Mouse (Mus musculus) intestine, embryonic 16.5 days (tissue): Measurements from ENCODE around the gene Fam53b. TPM values are rescaled to one million over a fixed set of nuclear protein-coding genes. Genes with fewer than 3 reads are reported as not detected.
A peak's percentile ranks its signal among the peaks of the same experiment; 100 is the strongest.

Source experiments
- ATAC-seq: fragments of 200-750 bp; cut with Nextera tagmentation; 2 replicates; pipeline ENCODE4 v1.8.0; 2017; ENCODE audit warnings: moderate TSS enrichment, moderate library complexity
- H3K27ac ChIP-seq: fragments of 300-500 bp; sonication (generic); 2 replicates; pipeline ENCODE4 v1.5.1; 2014; ENCODE audit warnings: mild to moderate bottlenecking, low read length
- H3K27me3 ChIP-seq: fragments of 300-500 bp; sonication (generic); replicated peaks from 2 replicates; pipeline ENCODE4 v1.6.1; 2014; ENCODE audit warnings: low read length, control low read depth, mixed read lengths; ENCODE audit not compliant: control insufficient read depth, insufficient read depth
- H3K36me3 ChIP-seq: fragments of 300-500 bp; sonication (generic); 2 replicates; pipeline ENCODE4 v1.6.1; 2014; ENCODE audit warnings: low read length, control low read depth; ENCODE audit not compliant: control insufficient read depth, insufficient read depth
- H3K4me1 ChIP-seq: fragments of 300-500 bp; sonication (generic); 2 replicates; pipeline ENCODE4 v1.6.1; 2014; ENCODE audit warnings: low read length, control low read depth, mixed read lengths; ENCODE audit not compliant: control insufficient read depth, insufficient read depth
- H3K4me2 ChIP-seq: fragments of 300-500 bp; sonication (generic); 2 replicates; pipeline ENCODE4 v1.6.1; 2014; ENCODE audit warnings: low read depth, low read length, control low read depth
- H3K4me3 ChIP-seq: fragments of 300-500 bp; sonication (generic); 2 replicates; pipeline ENCODE4 v1.5.1; 2014; ENCODE audit warnings: mild to moderate bottlenecking, low read length
- H3K9ac ChIP-seq: fragments of 300-500 bp; sonication (generic); 2 replicates; pipeline ENCODE4 v1.6.1; 2014; ENCODE audit warnings: low read depth, low read length
- H3K9me3 ChIP-seq: fragments of 300-500 bp; sonication (generic); 2 replicates; pipeline ENCODE4 v1.6.1; 2016; ENCODE audit warnings: low read length, control low read depth; ENCODE audit not compliant: control insufficient read depth
- whole genome bisulfite sequencing: fragments of 180-500 bp; shearing (Covaris S2); extraction: QIAGEN DNeasy Blood & Tissue Kit; methylation state at CpG from one replicate; pipeline ENCODE4 v1.1.7; 2014; 5-methylcytosine and 5-hydroxymethylcytosine counted together
- polyA plus RNA-seq: library from polyadenylated mRNA; unstranded; fragments of >200 nt; fragmentation: Nextera tagmentation; extraction: Ambion mirVana; gene quantifications from 2 replicates; pipeline ENCODE4 v1.2.1, GENCODE M21; 2015

Fam53b gene
- polyA plus RNA-seq, 1 experiment from 2014 or later = 22.2 TPM

DNA sequence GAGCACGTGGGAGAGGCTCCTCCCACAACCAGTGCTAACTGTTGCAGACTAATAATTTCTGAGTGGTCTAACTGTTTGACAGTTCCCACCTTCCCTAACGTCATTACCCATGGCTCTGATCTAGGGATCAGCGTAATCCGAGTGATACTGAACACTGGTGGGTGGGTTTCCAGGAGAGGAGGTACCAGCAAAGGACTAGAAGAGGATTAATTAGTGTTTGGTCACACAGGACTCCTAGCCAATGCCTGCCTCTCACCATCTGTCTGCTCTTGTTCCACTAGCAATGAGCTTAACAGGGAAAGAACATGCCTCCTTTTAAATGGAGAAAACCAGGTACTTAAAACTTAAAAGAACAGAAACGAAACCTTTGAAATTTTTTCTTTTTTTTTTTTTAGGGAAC lies 54.8 kb downstream of the Fam53b start:
- H3K27ac ChIP-seq = no peak overlapping the region
- 66% methylated on average over 5 of the region's 5 CpGs for WGBS

DNA sequence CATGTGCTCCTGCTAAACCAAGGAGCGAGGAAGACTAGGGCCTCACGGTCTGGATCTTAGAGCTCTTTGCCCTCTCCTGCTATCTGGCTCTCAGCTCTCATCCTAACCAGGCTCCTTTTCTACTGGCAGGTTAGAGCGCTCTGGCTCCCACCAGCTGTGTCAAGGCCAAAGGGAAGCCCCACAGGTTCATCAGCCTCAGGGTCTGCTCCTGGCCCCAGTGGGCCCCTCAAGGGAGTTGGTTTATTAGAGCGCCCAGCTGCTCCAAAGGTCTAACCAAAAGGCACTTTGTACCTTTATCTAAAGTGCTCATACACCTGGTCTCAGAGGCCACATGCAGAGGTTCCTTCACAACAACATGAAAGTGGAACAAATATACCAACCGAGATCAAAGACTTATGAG lies 57.4 kb downstream of the Fam53b start:
- H3K27me3 ChIP-seq = no peaks in the 10 kb centered on the region
- H3K4me2 ChIP-seq = peak overlapping the region; percentile 29; the same call in 1 of the 2 replicates
- H3K9me3 ChIP-seq = no peaks in the 10 kb centered on the region
- WGBS = 71% methylated on average over 5 of the region's 5 CpGs
- 0 out of 2 replicates have a peak, but pooled peaks cover 6% of the 10 kb centered on the region for H3K36me3 ChIP-seq
- H3K4me3 ChIP-seq = no peak overlapping the region
- ATAC-seq = peak; percentile 96
- H3K27ac ChIP-seq = peak overlapping the region; percentile 94
- peaks cover 39% of the 10 kb centered on the region for H3K4me1 ChIP-seq
- peak overlapping the region; percentile 11; the same call in 1 of the 2 replicates for H3K9ac ChIP-seq

More for the DNA sequence above, 54.8 kb downstream of the Fam53b start:
- Histone ChIP-seq H3K4me1 (peaks cover 48% of the 10 kb centered on the region), H3K4me2 (no peak overlapping the region), H3K36me3 (0 out of 2 replicates have a peak, but pooled peaks cover 6% of the 10 kb centered on the region), H3K4me3 (no peak overlapping the region), H3K27me3 (no peaks in the 10 kb centered on the region), H3K9me3 (no peaks in the 10 kb centered on the region), H3K9ac (no peak overlapping the region)
- no peak for ATAC-seq

DNA sequence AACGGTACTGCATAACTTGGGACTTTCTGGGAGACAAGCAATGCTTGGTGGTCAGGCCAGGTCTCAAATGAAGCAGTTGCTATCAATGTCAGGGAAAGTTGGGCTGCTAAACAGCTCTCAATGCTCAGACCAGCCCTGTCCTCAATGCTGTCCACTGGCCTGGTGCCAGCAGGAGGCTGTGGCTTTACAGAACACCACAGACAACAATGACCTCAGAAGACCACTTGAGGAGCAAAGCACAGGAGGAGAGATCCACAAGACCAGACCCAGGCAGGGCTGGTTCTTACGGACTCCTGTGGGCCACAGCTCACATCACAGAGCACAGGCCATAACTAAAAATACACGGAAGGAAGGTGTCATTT lies 59.3 kb downstream of the Fam53b start:
- Histone ChIP-seq H3K9me3 (no peaks in the 10 kb centered on the region), H3K27me3 (no peaks in the 10 kb centered on the region), H3K9ac (no peak overlapping the region), H3K4me2 (no peak overlapping the region), H3K4me3 (no peak overlapping the region), H3K27ac (peak overlapping the region; percentile 26), H3K4me1 (peaks cover 35% of the 10 kb centered on the region), H3K36me3 (peaks cover 14% of the 10 kb centered on the region)
- no peak for ATAC-seq
- 58% methylated on average over 3 of the region's 3 CpGs for WGBS

DNA sequence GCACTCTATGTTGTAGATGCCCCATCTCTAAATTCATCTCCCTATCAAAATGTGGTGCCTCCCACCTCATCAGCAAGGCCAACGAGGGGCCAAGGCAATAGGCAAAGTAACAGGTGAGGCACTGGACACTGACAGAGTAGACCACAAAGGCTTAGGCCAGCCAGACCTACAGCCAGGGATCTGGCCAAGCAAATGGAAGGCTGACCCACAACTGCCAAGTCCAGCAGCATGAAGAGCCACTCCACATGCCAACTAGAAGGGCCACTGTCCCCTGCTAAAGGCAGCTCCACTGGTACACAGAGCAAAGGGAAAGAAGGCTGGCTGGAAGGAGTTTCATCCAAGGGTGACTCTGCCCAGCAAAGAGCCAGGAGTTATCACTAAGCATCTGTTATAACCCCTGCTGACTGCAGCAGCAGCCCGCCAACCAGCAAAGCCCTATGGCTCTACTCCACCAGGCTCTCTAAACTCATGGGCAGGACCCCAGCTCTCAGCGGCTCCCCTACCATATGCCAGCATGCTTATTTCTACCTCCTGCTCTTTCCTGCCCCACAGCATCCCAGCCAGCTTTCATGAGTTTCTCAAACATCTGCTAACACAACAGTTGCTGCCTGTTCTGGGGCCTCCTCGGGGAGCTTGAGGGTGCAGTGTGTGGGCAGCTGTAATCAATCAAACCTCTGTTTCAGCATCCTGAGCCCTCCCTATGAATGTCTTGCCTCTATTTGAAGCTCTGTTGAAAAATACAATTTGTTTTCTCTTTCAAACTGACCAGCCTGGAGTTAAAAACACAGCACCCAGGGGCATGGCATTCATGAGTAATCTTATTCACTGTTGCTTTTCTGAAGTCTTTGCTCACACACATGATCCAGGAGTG lies 59.9 kb downstream of the Fam53b start:
- Histone ChIP-seq H3K27ac (peak overlapping the region; percentile 26; the same call in 1 of the 2 replicates), H3K9ac (no peak overlapping the region), H3K4me1 (peaks cover 35% of the 10 kb centered on the region), H3K36me3 (peaks cover 14% of the 10 kb centered on the region), H3K4me3 (no peak overlapping the region), H3K27me3 (no peaks in the 10 kb centered on the region), H3K9me3 (no peaks in the 10 kb centered on the region), H3K4me2 (no peak overlapping the region)
- no peak for ATAC-seq
- WGBS = 55% methylated on average over 4 of the region's 4 CpGs

DNA sequence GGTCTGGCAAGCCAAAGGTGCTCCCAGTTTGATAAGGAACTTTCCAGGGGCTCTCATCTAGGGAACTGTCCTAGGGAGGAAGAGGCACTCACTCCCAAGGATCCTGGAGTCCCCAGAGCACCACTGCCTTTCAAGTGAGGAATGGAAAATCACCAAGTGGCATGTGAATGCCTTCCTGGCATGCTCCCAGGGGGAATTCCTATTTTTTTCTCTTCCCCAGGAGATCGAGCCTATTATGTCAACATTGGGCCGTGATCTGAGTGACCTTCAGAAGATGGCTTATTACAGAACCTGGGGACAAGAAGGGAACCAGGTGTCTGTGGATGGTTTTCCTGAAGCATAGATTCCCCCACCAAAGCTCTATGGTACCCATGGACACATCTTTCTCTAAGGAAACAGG lies 62.0 kb downstream of the Fam53b start:
- Histone ChIP-seq H3K4me2 (no peak overlapping the region), H3K27ac (no peak overlapping the region)
- no peak for ATAC-seq

DNA sequence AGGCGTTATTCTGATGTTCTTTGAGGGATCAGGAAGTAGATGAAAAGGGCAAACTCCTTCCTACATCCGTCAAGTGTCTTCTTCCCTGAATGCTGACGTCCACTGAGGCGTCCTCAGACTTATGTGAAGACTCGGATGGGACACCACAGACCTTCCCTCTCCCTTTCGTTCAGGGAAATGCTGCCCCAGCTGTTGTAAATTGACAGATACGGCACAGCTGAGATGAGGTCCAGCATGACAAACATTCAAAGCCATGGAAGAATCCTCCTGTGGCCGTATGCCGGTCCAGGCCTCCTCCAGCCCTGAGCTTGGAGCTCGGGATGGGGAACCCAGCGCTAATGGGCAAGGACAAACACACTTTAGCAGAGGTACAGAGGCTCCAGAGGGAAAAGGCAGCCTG lies 64.2 kb downstream of the Fam53b start:
- peaks cover 7% of the 10 kb centered on the region for H3K36me3 ChIP-seq
- H3K4me3 ChIP-seq = no peak overlapping the region
- H3K4me1 ChIP-seq = peaks cover 24% of the 10 kb centered on the region
- H3K27me3 ChIP-seq = no peaks in the 10 kb centered on the region
- ATAC-seq = no peak
- no peaks in the 10 kb centered on the region for H3K9me3 ChIP-seq
- H3K27ac ChIP-seq = no peak overlapping the region
- no peak overlapping the region for H3K4me2 ChIP-seq
- no peak overlapping the region for H3K9ac ChIP-seq
- whole genome bisulfite sequencing = 86% methylated on average over 11 of the region's 11 CpGs

More for the DNA sequence above, 62.0 kb downstream of the Fam53b start:
- Histone ChIP-seq H3K4me1 (peaks cover 39% of the 10 kb centered on the region), H3K27me3 (no peaks in the 10 kb centered on the region), H3K4me3 (no peak overlapping the region), H3K36me3 (peaks cover 7% of the 10 kb centered on the region), H3K9ac (no peak overlapping the region), H3K9me3 (no peaks in the 10 kb centered on the region)
- 33% methylated on average over 2 of the region's 2 CpGs for WGBS

DNA sequence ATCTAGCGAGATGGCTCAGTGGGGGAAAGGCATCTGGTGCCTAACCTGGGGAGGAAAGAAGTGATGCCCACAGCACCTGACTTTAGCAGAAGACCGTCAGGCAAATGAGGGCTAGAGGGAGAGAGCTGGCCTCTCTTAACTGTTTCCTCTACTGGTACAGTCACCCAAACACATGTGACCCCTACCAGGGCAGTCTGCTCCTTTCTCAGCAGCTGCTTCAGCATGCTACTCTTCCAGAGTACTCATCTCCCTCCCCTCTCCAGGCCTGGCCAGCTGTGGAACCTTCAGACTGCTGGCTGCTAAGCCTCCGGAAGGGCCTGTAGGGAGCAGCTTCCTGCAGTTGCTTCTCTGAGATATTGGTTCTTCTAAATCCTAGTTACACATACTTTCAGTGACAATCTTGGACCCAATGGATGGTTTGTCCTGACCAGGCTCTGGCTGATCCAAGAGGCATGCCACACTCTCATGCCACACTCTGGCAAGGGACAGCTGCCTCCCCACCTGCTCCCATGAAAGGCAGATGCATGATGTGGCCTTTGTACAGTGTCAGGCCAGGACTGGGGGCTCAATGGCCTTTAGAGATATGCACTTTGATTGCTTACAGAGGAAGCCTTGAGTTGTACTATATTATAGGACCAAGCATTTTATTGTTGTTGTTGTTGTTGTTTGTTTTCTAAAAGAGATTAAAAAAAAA lies 65.5 kb downstream of the Fam53b start:
- 75% methylated on average over 3 of the region's 3 CpGs for WGBS
- Histone ChIP-seq H3K27me3 (no peaks in the 10 kb centered on the region), H3K9me3 (no peaks in the 10 kb centered on the region), H3K9ac (no peak overlapping the region), H3K4me1 (peaks cover 13% of the 10 kb centered on the region; the same call in 1 of the 2 replicates), H3K4me3 (no peak overlapping the region), H3K4me2 (no peak overlapping the region), H3K27ac (peak overlapping the region; percentile 54; the same call in 1 of the 2 replicates), H3K36me3 (peaks cover 7% of the 10 kb centered on the region)
- peak; percentile 35; the same call in 1 of the 2 replicates for ATAC-seq

DNA sequence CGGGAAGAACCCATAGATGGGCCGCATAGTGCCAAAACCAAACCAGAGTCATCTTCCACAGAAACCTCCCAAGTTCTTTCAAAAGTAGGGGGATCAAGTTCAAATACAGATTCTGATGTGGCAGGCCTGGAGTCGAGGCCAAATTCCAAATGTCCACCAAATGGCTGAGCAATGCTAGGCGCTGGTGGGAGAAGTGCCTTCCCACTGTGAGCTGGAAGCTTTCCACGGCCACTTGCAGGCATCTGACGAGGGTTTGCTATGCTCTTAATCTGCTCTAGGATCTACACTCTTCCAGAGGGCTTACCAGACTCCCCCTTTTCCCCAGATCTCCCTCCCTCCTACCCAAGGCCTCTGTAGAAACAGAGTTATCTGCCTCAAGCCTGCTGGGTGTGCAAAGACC lies 66.6 kb downstream of the Fam53b start:
- ATAC-seq = no peak
- Histone ChIP-seq H3K36me3 (peaks cover 7% of the 10 kb centered on the region), H3K4me1 (peaks cover 10% of the 10 kb centered on the region; the same call in 1 of the 2 replicates), H3K27me3 (no peaks in the 10 kb centered on the region), H3K9me3 (no peaks in the 10 kb centered on the region), H3K4me3 (no peak overlapping the region), H3K9ac (no peak overlapping the region), H3K27ac (no peak overlapping the region), H3K4me2 (no peak overlapping the region)
- WGBS = 85% methylated on average over 6 of the region's 6 CpGs

DNA sequence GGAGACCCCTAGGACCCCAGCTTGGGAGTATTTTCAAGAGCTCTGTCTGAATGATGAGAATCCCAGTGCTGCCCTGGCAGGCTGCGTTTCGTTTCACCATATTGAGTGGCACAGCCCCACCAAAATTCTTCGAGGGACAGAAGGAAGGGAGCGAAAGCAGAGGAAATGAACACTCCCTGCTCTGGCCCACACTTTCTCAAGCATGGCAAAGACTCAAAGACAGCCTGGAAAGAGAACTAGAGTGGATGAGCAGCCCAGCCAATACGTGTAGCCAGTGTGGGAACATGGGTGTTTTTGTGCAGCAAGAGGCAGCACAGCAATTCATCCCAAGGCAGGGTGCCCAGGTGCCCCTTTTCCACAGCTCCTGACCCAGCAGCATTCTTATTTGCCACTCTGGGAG lies 70.8 kb downstream of the Fam53b start:
- no peaks in the 10 kb centered on the region for H3K36me3 ChIP-seq
- H3K4me2 ChIP-seq = no peak overlapping the region
- no peak overlapping the region for H3K27ac ChIP-seq
- H3K27me3 ChIP-seq = no peaks in the 10 kb centered on the region
- peaks cover 9% of the 10 kb centered on the region; the same call in 1 of the 2 replicates for H3K4me1 ChIP-seq
- ATAC-seq = no peak
- no peak overlapping the region for H3K4me3 ChIP-seq
- 79% methylated on average over 5 of the region's 5 CpGs for WGBS
- no peaks in the 10 kb centered on the region for H3K9me3 ChIP-seq
- no peak overlapping the region for H3K9ac ChIP-seq
